Mouse (Mus musculus): ENCODE data around the gene Adamts9. TPM values are rescaled to one million over a fixed set of nuclear protein-coding genes. Genes with fewer than 3 reads are reported as not detected.

Adamts9 gene
- polyA plus RNA-seq, 1 experiment from 2014 or later: 11.2 TPM

- WGBS: 50% methylated on average over 10 of the region's 10 CpGs
- Histone ChIP-seq H3K4me1 (peaks cover 37% of the 10 kb centered on the region), H3K9me3 (no peaks in the 10 kb centered on the region), H3K27ac (no peak overlapping the region), H3K27me3 (no peaks in the 10 kb centered on the region), H3K36me3 (no peaks in the 10 kb centered on the region), H3K4me2 (no peak overlapping the region), H3K4me3 (no peak overlapping the region), H3K9ac (no peak overlapping the region)
- ATAC-seq (ENCODE audit: borderline replicate concordance, extremely low read depth, low FRiP score, low TSS enrichment): no peak
Measured at GRCm38 (mm10) chr6:92920938-92921689, 22.2 kb downstream of the Adamts9 start.

- Histone ChIP-seq H3K27ac (no peak overlapping the region), H3K27me3 (no peaks in the 10 kb centered on the region), H3K4me1 (peaks cover 5% of the 10 kb centered on the region; the same call in 1 of the 2 replicates), H3K36me3 (peaks cover 38% of the 10 kb centered on the region; the same call in 1 of the 2 replicates), H3K9me3 (no peaks in the 10 kb centered on the region), H3K4me2 (no peak overlapping the region), H3K4me3 (no peak overlapping the region), H3K9ac (no peak overlapping the region)
- WGBS: 82% methylated on average over 3 of the region's 3 CpGs
- no peak for ATAC-seq (ENCODE audit: borderline replicate concordance, extremely low read depth, low FRiP score, low TSS enrichment)
Measured at GRCm38 (mm10) chr6:92910611-92911010, 32.7 kb downstream of the Adamts9 start.

- Histone ChIP-seq H3K27me3 (no peaks in the 10 kb centered on the region), H3K4me3 (no peak overlapping the region), H3K9me3 (no peaks in the 10 kb centered on the region), H3K4me2 (no peak overlapping the region), H3K27ac (no peak overlapping the region), H3K36me3 (peaks cover 43% of the 10 kb centered on the region; the same call in 1 of the 2 replicates), H3K4me1 (peaks cover 5% of the 10 kb centered on the region; the same call in 1 of the 2 replicates), H3K9ac (no peak overlapping the region)
- no peak for ATAC-seq (ENCODE audit: borderline replicate concordance, extremely low read depth, low FRiP score, low TSS enrichment)
- 49% methylated on average over 8 of the region's 8 CpGs for WGBS
Measured at GRCm38 (mm10) chr6:92909361-92909760, 33.9 kb downstream of the Adamts9 start.

GRCm38 (mm10) chr6:92905922-92906321 is 37.4 kb downstream of the Adamts9 start:
- 0 out of 2 replicates have a peak overlapping the region, but pooled peaks have one; percentile 11 for H3K27ac ChIP-seq
- H3K36me3 ChIP-seq: peaks cover 53% of the 10 kb centered on the region
- ATAC-seq (ENCODE audit: borderline replicate concordance, extremely low read depth, low FRiP score, low TSS enrichment): no peak
- H3K4me2 ChIP-seq: no peak overlapping the region
- no peak overlapping the region for H3K4me3 ChIP-seq
- H3K9ac ChIP-seq: no peak overlapping the region
- H3K9me3 ChIP-seq: no peaks in the 10 kb centered on the region
- H3K4me1 ChIP-seq: peaks cover 5% of the 10 kb centered on the region; the same call in 1 of the 2 replicates
- WGBS: 28% methylated on average over 5 of the region's 5 CpGs
- no peaks in the 10 kb centered on the region for H3K27me3 ChIP-seq

GRCm38 (mm10) chr6:92904491-92904890 is 38.8 kb downstream of the Adamts9 start:
- Histone ChIP-seq H3K36me3 (peaks cover 58% of the 10 kb centered on the region), H3K4me1 (peaks cover 5% of the 10 kb centered on the region; the same call in 1 of the 2 replicates), H3K4me3 (no peak overlapping the region), H3K27ac (no peak overlapping the region), H3K9ac (no peak overlapping the region), H3K4me2 (no peak overlapping the region), H3K9me3 (no peaks in the 10 kb centered on the region), H3K27me3 (no peaks in the 10 kb centered on the region)
- ATAC-seq (ENCODE audit: borderline replicate concordance, extremely low read depth, low FRiP score, low TSS enrichment): no peak
- 27% methylated on average over 2 of the region's 2 CpGs for WGBS

- Histone ChIP-seq H3K27ac (no peak overlapping the region), H3K9me3 (no peaks in the 10 kb centered on the region), H3K36me3 (peaks cover 59% of the 10 kb centered on the region), H3K4me2 (no peak overlapping the region), H3K9ac (no peak overlapping the region), H3K27me3 (no peaks in the 10 kb centered on the region), H3K4me1 (peaks cover 5% of the 10 kb centered on the region; the same call in 1 of the 2 replicates), H3K4me3 (no peak overlapping the region)
- no peak for ATAC-seq (ENCODE audit: borderline replicate concordance, extremely low read depth, low FRiP score, low TSS enrichment)
- WGBS: 63% methylated on average over 1 of the region's 1 CpGs
Measured at GRCm38 (mm10) chr6:92904037-92904436, 39.3 kb downstream of the Adamts9 start.

GRCm38 (mm10) chr6:92891535-92891934 is 51.8 kb downstream of the Adamts9 start:
- ATAC-seq (ENCODE audit: borderline replicate concordance, extremely low read depth, low FRiP score, low TSS enrichment): no peak
- peaks cover 87% of the 10 kb centered on the region for H3K36me3 ChIP-seq
- no peak overlapping the region for H3K4me2 ChIP-seq
- H3K4me3 ChIP-seq: no peak overlapping the region
- WGBS: 33% methylated on average over 1 of the region's 1 CpGs
- H3K4me1 ChIP-seq: no peaks in the 10 kb centered on the region
- H3K27ac ChIP-seq: no peak overlapping the region
- H3K27me3 ChIP-seq: no peaks in the 10 kb centered on the region
- no peak overlapping the region for H3K9ac ChIP-seq
- H3K9me3 ChIP-seq: no peaks in the 10 kb centered on the region

- no peaks in the 10 kb centered on the region for H3K27me3 ChIP-seq
Measured at GRCm38 (mm10) chr6:92883131-92883900, 60.0 kb downstream of the Adamts9 start.

GRCm38 (mm10) chr6:92882446-92882845 is 60.8 kb downstream of the Adamts9 start:
- no peaks in the 10 kb centered on the region for H3K9me3 ChIP-seq
- 67% methylated on average over 5 of the region's 5 CpGs for WGBS
- no peak overlapping the region for H3K4me3 ChIP-seq
- no peak overlapping the region for H3K27ac ChIP-seq
- no peak overlapping the region for H3K4me2 ChIP-seq
- peaks cover 72% of the 10 kb centered on the region for H3K36me3 ChIP-seq
- no peak overlapping the region for H3K9ac ChIP-seq
- no peaks in the 10 kb centered on the region for H3K27me3 ChIP-seq
- no peaks in the 10 kb centered on the region for H3K4me1 ChIP-seq
- no peak for ATAC-seq (ENCODE audit: borderline replicate concordance, extremely low read depth, low FRiP score, low TSS enrichment)

More at GRCm38 (mm10) chr6:92883131-92883900, 60.0 kb downstream of the Adamts9 start:
- no peak for ATAC-seq (ENCODE audit: borderline replicate concordance, extremely low read depth, low FRiP score, low TSS enrichment)
- no peak overlapping the region for H3K9ac ChIP-seq
- H3K4me2 ChIP-seq: no peak overlapping the region
- no peak overlapping the region for H3K27ac ChIP-seq
- H3K4me1 ChIP-seq: no peaks in the 10 kb centered on the region
- H3K36me3 ChIP-seq: peaks cover 73% of the 10 kb centered on the region
- H3K9me3 ChIP-seq: no peaks in the 10 kb centered on the region
- no peak overlapping the region for H3K4me3 ChIP-seq
- WGBS: 69% methylated on average over 9 of the region's 9 CpGs

GRCm38 (mm10) chr6:92879700-92880265 is 63.5 kb downstream of the Adamts9 start:
- Histone ChIP-seq H3K27me3 (no peaks in the 10 kb centered on the region), H3K4me3 (no peak overlapping the region), H3K36me3 (peaks cover 58% of the 10 kb centered on the region), H3K4me1 (peaks cover 10% of the 10 kb centered on the region; the same call in 1 of the 2 replicates), H3K9me3 (no peaks in the 10 kb centered on the region), H3K4me2 (no peak overlapping the region), H3K9ac (no peak overlapping the region), H3K27ac (no peak overlapping the region)
- 72% methylated on average over 14 of the region's 14 CpGs for WGBS
- ATAC-seq (ENCODE audit: borderline replicate concordance, extremely low read depth, low FRiP score, low TSS enrichment): no peak

- 86% methylated on average over 5 of the region's 5 CpGs for WGBS
- no peak for ATAC-seq (ENCODE audit: borderline replicate concordance, extremely low read depth, low FRiP score, low TSS enrichment)
- H3K9me3 ChIP-seq: no peaks in the 10 kb centered on the region
- peaks cover 13% of the 10 kb centered on the region; the same call in 1 of the 2 replicates for H3K4me1 ChIP-seq
- H3K4me3 ChIP-seq: no peak overlapping the region
- no peak overlapping the region for H3K9ac ChIP-seq
- H3K27ac ChIP-seq: no peak overlapping the region
- no peaks in the 10 kb centered on the region for H3K27me3 ChIP-seq
- no peak overlapping the region for H3K4me2 ChIP-seq
- peaks cover 57% of the 10 kb centered on the region for H3K36me3 ChIP-seq
Measured at GRCm38 (mm10) chr6:92878771-92879170, 64.5 kb downstream of the Adamts9 start.

Data from lung, embryonic 15.5 days (tissue).